Mouse (Mus musculus) ovary, postnatal 36 days (tissue): ENCODE results near the gene Tmem259.

Source experiments
- DNase-seq: peaks from one replicate; pipeline ENCODE4 v3.0.0; 2022; ENCODE audit warnings: low spot score, mixed read lengths

Gene Tmem259

GRCm38 (mm10) chr10:79987771-79988505 lies 3.8 kb upstream of the Tmem259 start:
- no peak for DNase-seq

GRCm38 (mm10) chr10:79986963-79987362 lies 2.8 kb upstream of the Tmem259 start:
- peak; percentile 80 for DNase-seq

GRCm38 (mm10) chr10:79986232-79986878 lies 2.2 kb upstream of the Tmem259 start:
- DNase-seq = no peak

- no peak for DNase-seq
Measured at GRCm38 (mm10) chr10:79985334-79986231, 1.5 kb upstream of the Tmem259 start.

- DNase-seq = peak; percentile 89
Measured at GRCm38 (mm10) chr10:79984871-79985270, 741 bp upstream of the Tmem259 start.

GRCm38 (mm10) chr10:79983670-79984069 lies 460 bp downstream of the Tmem259 start:
- DNase-seq = peak; percentile 60

- no peak for DNase-seq
Measured at GRCm38 (mm10) chr10:79983205-79983604, 925 bp downstream of the Tmem259 start.

- no peak for DNase-seq
Measured at GRCm38 (mm10) chr10:79979401-79980155, 4.6 kb downstream of the Tmem259 start.

GRCm38 (mm10) chr10:79978061-79978460 lies 6.1 kb downstream of the Tmem259 start:
- no peak for DNase-seq

- no peak for DNase-seq
Measured at GRCm38 (mm10) chr10:79977324-79977723, 6.8 kb downstream of the Tmem259 start.

GRCm38 (mm10) chr10:79976722-79977107 lies 7.4 kb downstream of the Tmem259 start:
- no peak for DNase-seq

- DNase-seq = no peak
Measured at GRCm38 (mm10) chr10:79976071-79976721, 7.9 kb downstream of the Tmem259 start.

GRCm38 (mm10) chr10:79974668-79975067 lies 9.5 kb downstream of the Tmem259 start:
- no peak for DNase-seq

- no peak for DNase-seq
Measured at GRCm38 (mm10) chr10:79974087-79974486, 10.0 kb downstream of the Tmem259 start.

GRCm38 (mm10) chr10:79972831-79973230 lies 11.3 kb downstream of the Tmem259 start:
- DNase-seq = no peak

GRCm38 (mm10) chr10:79971183-79971497 lies 13.0 kb downstream of the Tmem259 start:
- no peak for DNase-seq

- DNase-seq = no peak
Measured at GRCm38 (mm10) chr10:79970415-79971182, 13.5 kb downstream of the Tmem259 start, which contains the start of gene Grin3b. Gene Grin3b (plus strand): TSS chr10:79970715.

GRCm38 (mm10) chr10:79969124-79969568 lies 15.0 kb downstream of the Tmem259 start:
- no peak for DNase-seq

GRCm38 (mm10) chr10:79968181-79968580 lies 15.9 kb downstream of the Tmem259 start:
- no peak for DNase-seq

- DNase-seq = no peak
Measured at GRCm38 (mm10) chr10:79966886-79967400, 17.2 kb downstream of the Tmem259 start.
